Mouse (Mus musculus) kidney, postnatal 4 days (tissue): ENCODE results near the gene Trim67.
A peak's percentile ranks its signal among the peaks of the same experiment; 100 is the strongest.

ENCODE experiments used
- DNase-seq, 2 experiments: peaks; one replicate each; pipeline ENCODE4 v3.0.0; 2021; ENCODE audit warnings: mixed read lengths in 2 of 2

Gene Trim67

DNA sequence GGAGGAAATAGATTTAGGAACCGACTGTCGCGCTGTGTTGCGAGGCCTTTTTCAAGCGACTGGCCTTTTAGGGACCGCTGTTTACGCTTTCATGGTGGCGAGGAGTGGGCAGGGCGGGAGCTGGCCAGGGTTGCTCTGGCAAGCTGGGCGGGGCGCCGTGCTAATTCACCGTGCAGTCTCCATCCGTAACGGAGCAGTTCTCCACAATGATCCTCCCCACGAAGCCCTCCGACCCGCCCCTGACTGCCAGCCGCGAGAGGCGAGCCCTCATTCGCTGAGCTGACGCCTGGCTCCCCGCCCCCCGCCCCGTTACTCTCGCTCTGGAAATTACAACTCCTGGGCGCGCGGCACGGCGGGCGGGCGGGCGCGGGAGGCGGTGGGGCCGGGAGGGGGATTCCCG lies at the start of gene Trim67:
Gene Trim67, plus strand, starts transcription at position 385 of the 400 bp plus-strand sequence.
- peak; percentile 72 to 81 for DNase-seq

DNA sequence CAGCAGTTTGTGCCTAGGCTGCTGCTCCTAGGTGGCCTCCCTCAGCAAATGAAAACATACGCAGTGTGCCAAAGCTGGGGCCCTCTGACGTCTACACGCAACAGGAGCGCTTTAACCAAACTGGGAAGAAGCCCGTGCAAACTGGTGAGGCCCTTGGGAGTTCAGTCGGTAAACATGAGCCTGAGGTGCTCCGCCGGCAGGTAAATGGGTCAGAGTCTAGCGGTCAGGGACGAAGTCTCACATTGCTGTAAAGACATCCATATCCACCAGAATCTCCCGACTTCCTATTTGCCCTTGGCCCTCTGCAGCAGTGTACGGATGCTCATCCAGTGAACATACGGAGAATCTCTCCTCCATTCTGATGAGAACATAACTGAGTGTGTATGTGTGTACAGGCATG lies 46.2 kb upstream of the Trim67 start:
- no peak for DNase-seq

- DNase-seq = peak; percentile 43 to 65
These were observed 41.7 kb upstream of the Trim67 start for GRCm38 (mm10) chr8:124751191-124751590.

GRCm38 (mm10) chr8:124751709-124752173 lies 41.2 kb upstream of the Trim67 start, which contains the start of gene Fam89a:
TSS of gene Fam89a (minus strand) at chr8:124751832.
- DNase-seq = peak; percentile 80 to 86

GRCm38 (mm10) chr8:124752325-124752862 lies 40.5 kb upstream of the Trim67 start:
- no peak for DNase-seq

- DNase-seq = peak; percentile 54 to 73
These were observed 38.6 kb upstream of the Trim67 start for GRCm38 (mm10) chr8:124754101-124754791.

- DNase-seq = no peak
These were observed 38.1 kb upstream of the Trim67 start for GRCm38 (mm10) chr8:124754792-124755190.

- no peak for DNase-seq
These were observed 37.4 kb upstream of the Trim67 start for GRCm38 (mm10) chr8:124755481-124755880.

- no peak for DNase-seq
These were observed 36.7 kb upstream of the Trim67 start for GRCm38 (mm10) chr8:124756153-124756552.

- DNase-seq = no peak
These were observed 36.3 kb upstream of the Trim67 start for GRCm38 (mm10) chr8:124756601-124757000.

GRCm38 (mm10) chr8:124758544-124758943 lies 34.3 kb upstream of the Trim67 start:
- peak; percentile 80 to 81 for DNase-seq

GRCm38 (mm10) chr8:124763061-124763460 lies 29.8 kb upstream of the Trim67 start:
- no peak for DNase-seq

DNA sequence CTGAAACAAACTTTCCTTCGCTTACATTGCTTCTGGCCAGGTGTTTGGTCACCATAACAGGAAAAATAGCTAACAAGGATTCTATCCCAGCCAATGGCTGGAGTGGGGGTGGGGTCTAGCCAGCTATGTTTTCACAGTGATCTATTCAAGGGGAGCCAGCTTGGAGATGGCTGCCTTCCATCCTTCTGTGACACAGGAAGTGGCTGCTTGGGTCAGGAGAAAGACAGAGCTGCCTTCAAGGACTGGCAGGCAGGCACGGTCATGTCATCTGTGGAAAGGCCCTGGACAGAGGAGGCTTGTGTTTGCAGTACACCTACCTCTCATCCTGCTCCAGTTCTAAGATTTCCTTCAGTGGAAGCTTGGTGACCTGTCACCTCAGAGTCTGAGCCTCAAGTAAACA lies 20.5 kb upstream of the Trim67 start:
- no peak for DNase-seq

GRCm38 (mm10) chr8:124775695-124776094 lies 17.2 kb upstream of the Trim67 start:
- peak; percentile 82 to 89 for DNase-seq

GRCm38 (mm10) chr8:124780236-124780635 lies 12.7 kb upstream of the Trim67 start:
- DNase-seq = peak; percentile 52 to 64

DNA sequence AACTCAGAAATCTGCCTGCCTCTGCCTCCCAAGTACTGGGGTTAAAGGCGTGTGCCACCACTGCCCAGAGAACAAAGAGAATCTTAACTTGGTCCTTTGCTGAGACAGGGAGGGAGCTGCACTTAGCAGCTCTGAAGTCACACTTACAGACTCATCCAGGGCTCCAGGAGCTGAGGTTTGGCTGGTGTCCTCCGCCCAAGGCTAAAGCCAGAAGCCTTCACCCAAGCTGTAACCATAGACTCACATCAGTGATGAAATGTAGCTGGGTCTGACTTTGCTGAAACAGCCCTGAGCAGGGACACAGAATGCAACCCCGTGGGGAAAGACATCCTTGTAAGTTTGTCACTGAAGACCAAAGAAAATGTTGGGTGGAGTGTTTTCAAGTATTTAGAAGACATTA lies 10.5 kb upstream of the Trim67 start:
- no peak for DNase-seq

DNA sequence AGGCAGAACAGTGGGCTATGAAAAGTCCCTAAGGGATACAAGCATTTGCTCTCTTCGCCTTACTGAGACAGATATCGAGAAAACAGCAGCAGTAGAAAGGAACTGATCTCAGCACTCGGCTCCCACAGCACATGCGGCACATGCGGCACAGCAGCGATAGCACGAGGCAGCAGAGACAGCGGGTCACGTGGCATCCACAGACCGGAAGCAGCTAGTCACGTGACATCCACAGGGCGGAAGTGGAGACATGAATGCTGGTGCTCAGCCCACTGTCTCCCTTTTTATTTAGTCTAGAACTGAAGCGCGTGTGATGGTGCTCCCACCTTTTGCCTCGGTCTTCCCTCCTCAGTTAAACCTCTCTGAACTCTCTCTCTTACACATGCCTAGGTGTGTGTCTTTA lies 9.7 kb upstream of the Trim67 start:
- DNase-seq = peak in 1 of 2 experiments; percentile 49

DNA sequence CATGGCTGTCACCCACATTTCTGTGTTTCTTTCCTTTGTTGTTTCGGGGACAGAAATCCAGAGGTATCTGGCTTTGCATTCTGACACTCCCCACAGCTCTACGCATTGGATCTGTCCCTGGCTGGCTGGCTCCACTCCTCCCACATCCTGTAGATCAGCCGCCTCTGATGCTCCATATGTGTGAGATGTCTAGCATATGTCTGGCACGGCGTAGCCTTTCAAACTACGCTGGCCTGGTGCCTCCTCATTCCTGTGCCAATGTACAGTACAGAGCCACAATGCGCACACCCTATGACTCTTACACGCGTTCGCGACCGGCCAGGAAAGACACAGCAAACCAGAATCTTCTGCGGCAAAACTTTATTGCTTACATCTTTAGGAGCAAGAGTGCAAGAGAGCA lies 8.3 kb upstream of the Trim67 start:
- no peak for DNase-seq

GRCm38 (mm10) chr8:124790676-124791075 lies 2.2 kb upstream of the Trim67 start:
- DNase-seq = no peak

GRCm38 (mm10) chr8:124791751-124792150 lies 1.1 kb upstream of the Trim67 start:
- DNase-seq = no peak

DNA sequence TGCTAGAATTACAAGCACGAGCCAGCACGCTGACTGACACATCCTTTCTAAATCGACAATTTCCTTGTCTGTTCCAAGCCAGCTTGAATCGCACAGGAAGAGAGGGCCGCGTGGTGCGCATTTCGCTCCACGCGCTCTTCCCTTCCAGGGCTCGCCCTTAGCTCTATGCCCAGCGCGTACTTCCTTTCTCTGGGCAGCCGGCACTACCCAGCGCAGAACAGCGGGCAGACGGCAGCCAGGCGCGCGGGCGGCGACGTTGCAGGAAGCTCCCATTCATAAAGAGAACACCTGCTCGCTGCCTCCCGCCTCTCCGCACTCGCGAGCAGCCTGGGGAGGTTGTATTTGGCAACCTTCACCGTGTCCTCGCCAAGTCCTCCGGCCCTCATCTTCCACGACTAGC lies 706 bp upstream of the Trim67 start:
- peak; percentile 19 to 47 for DNase-seq

DNA sequence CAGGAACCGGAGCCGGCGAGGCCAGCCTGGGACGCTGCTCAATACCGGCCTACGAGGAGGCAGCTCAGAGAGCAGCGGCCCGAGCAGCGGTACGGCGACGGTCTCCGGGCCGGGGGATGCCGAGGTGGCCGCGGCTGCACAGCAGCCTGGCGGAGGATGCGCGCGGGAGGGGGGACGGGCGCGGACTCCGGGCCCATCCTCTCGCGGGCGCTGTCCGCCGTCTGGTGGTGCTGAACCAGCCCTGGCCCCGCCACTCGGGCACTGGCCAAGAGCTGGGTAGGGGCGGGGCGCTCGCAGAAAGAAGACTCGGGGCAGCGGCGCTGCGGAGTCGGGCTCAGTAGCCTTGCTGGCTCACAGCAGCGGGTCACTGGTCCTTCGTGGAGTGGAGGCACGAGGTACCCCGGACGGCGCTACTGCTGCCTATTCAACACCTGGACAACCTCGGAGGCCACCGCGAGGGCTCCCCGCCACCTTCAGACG lies 320 bp downstream of the Trim67 start:
- peak; percentile 97 to 98 for DNase-seq

DNA sequence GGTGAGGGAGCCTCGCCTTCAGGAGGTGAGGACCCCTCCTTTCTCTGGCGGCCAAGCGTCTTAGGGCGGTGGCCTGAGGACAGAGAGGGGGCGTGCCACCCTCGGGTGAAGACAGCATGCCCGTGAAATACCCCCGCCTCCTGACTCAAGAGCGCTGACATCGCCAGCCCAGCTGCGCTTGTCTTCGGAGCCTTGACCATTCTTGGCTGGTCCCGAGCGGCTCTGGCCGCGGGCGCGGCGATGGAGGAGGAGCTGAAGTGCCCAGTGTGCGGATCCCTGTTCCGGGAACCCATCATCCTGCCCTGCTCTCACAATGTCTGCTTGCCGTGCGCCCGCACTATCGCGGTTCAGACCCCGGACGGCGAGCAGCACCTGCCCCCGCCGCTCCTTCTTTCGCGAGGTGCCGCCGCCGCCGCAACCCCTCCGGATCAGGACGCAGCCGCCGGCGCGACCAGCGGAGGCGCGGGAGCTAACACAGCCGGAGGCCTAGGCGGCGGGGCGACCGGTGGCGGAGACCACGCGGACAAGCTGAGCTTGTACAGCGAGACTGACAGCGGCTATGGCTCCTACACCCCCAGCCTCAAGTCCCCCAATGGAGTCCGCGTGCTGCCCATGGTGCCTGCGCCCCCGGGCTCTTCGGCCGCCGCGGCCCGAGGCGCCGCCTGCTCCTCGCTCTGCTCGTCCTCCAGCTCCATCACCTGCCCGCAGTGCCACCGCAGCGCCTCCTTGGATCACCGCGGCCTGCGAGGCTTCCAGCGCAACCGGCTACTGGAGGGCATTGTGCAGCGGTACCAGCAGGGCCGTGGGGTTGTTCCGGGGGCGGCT lies 981 bp downstream of the Trim67 start:
- DNase-seq = peak in 1 of 2 experiments; percentile 27

- peak; percentile 78 to 82 for DNase-seq
These were observed 1.5 kb downstream of the Trim67 start for GRCm38 (mm10) chr8:124794486-124794780.
